Mouse (Mus musculus) induced T-regulatory cell, adult 2 months (primary cell): ENCODE results near the gene Lef1.

Experiments used
- DNase-seq: peaks from one replicate; pipeline ENCODE4 v3.0.0-alpha.2; 2012; ENCODE audit warnings: low read depth

Gene Lef1

GRCm38 (mm10) chr3:131139345-131140090 is 29.2 kb downstream of the Lef1 start:
- peak; percentile 45 for DNase-seq

GRCm38 (mm10) chr3:131140091-131140462 is 29.8 kb downstream of the Lef1 start:
- no peak for DNase-seq

DNA sequence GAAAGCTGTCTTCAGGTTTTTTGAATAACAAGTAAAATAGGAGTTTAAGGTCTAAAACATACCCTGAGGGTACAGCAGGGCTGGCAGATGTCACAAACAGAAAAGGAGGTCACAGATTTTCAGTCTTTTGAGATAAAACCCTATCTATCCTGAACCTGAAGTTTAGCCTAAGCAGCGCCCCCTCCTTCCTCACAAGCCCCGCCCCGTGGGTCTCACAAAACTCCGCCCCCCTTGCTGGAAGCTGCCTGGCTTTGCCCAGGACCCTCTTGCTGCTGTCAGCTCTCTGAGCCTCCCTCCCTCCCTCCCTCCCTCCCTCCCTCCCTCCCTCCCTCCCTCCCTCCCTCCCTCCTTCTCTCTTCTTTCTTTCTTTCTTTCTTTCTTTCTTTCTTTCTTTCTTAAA is 31.3 kb downstream of the Lef1 start:
- DNase-seq: no peak

- DNase-seq: no peak
Measured at GRCm38 (mm10) chr3:131144250-131144649, 34.0 kb downstream of the Lef1 start.

DNA sequence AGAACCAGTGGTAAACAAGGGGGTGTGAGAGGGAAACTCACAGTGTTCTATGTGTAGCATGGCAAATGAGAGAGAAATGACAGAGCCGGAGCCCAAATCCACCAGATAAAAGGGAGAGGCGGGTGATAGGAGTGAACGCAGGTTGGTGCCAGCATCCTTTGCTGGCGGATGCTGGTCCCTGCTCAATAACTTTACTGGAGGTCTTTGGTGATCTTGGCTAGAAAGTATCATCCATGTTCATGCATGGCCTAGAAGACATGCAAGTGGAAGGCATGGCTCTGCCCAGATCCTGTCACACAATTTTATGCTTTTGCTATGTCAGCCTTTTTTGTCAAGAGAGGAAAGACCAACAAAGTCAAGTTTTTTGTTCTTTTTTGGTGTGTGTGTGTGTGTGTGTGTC is 42.6 kb downstream of the Lef1 start:
- no peak for DNase-seq

DNA sequence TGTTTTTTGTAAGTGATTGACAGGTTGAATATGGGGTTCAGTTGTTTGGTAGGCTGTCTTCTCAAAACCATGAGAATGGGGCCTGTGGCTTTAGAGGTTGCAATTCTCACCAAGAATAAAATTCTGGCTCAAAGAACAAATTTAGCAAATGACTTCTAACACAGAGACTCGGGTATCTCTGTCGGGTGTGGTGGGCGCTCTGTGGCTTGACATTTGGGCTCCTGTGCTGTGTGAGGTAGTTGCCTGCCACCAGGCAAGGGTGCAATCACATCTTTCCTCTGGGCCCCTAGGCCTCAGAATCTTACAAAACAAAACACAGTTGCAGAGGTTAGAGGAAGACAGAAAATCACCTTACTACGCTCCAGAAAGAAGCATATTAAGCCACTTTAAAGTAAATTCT is 43.6 kb downstream of the Lef1 start:
- peak; percentile 73 for DNase-seq

DNA sequence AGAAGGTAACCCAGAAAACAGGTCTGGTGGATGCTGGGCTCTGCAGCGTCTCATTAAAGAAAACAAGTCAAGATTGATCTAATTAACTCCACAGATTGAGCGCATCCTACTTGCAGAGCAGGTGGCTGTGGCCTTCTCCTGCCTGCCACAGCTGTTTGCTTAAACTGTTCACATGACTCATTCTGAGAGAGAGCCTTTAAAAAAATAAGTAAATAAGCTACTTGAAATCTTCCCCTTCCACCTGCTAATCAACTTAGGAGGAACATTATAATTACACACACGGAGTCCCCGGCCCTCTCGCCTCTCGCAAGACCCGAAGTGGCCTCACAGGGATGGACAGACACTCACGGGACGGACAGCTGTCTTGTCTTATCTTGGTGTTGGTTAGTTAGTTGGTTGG is 44.3 kb downstream of the Lef1 start:
- peak; percentile 73 for DNase-seq

DNA sequence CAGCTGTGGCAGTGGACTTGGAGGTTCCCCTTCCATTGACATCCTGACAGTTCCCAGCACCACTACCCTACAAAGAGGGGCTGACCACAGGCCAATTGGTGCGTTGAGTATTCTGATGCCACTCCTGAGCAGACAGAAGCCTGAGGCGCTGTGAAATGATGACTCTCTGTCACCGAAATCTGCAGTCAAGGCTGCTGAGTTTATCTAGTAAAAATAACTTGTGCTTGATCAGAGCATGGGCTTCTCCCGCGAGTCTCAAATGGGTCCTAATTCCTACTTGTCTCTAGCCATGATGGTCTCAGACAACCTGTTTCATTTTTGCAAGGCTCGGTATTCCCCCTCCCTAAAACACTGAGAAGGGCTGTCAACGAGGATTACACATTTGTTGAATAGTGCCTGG is 44.8 kb downstream of the Lef1 start:
- peak; percentile 53 for DNase-seq

DNA sequence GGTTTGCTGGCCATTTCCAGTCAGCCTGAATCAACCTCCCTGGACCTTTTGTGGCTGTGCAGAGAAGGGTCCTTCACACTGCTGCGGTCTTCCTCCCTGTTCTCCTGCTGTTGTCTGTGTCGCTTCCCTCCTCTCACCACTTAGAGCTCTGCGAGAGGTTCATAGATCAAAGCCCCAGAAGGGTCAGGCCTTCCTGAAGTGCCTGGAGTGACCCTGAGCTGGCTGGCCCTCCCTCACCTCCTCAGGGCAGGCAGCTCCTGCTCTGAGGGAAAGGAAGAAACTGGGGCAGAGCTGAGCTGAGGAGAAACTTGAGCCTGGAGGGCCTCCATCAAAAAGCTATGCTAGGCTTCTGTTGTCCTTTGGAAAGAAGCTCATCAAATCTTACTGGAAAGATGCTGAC is 45.4 kb downstream of the Lef1 start:
- DNase-seq: peak; percentile 47

DNA sequence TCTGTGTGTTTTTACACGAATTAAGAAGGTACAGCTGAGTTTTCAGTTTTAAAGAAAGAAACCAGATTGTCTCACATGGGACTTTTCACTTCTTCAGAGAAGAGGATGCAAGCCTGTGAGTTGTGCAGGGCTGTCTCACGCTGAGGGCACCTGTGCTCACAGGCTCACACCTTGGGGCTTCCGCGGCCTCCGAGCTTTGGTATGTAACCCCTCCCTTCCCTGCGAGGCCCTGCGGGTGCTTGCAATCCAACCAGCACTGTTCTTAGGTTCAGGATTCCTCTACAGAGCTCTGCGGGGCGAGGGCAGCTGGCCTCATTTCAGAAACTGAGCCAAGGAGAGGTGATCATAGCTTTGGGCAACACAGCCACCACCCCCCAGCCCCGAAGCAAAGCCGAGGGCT is 46.1 kb downstream of the Lef1 start:
- DNase-seq: peak; percentile 82

DNA sequence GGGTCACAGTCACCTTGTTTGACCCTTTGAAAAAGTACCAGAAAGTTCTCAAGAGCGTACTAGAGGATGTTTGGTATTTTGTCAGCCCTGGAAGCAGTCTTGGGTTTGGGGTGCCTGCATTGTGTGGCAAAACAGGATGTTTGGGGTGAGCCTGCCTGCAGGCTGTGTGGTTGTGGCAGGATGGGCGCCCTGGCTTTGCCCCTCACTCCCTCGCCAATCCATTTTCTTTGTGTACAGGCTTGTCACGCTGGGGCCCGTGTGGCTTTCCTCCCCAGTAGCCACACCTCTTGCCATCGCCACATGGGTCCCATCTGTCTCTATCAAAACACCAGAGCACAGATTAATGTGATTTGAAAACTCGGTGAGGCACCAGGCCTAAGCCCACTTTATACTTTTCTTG is 47.2 kb downstream of the Lef1 start:
- DNase-seq: peak; percentile 86

DNA sequence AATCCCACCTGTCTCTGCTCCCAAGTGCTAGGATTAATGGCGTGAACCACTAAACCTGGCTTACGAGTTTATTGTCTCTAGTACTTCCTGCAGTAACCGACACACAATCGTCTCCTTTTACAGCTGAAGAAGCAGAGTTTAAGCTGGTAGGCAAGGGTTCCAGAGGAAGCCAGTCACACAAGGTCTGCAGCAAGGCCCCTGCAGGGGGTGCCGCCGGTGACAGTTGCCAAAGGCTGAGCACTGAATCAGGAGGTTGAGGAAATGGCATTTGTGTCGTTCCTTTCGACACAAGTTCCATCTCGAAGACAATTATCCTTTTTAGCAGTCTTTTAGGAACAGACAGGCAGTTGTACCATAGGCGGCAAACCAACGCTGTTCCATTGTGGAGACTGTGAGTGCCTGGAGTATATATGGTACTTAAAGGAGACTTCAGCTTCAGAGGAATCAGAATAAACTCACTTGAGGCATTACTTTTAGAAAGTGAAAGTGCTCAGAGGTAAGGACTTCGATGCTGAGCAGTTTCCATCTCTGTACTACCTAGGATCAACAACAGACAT is 49.0 kb downstream of the Lef1 start:
- DNase-seq: peak; percentile 73

DNA sequence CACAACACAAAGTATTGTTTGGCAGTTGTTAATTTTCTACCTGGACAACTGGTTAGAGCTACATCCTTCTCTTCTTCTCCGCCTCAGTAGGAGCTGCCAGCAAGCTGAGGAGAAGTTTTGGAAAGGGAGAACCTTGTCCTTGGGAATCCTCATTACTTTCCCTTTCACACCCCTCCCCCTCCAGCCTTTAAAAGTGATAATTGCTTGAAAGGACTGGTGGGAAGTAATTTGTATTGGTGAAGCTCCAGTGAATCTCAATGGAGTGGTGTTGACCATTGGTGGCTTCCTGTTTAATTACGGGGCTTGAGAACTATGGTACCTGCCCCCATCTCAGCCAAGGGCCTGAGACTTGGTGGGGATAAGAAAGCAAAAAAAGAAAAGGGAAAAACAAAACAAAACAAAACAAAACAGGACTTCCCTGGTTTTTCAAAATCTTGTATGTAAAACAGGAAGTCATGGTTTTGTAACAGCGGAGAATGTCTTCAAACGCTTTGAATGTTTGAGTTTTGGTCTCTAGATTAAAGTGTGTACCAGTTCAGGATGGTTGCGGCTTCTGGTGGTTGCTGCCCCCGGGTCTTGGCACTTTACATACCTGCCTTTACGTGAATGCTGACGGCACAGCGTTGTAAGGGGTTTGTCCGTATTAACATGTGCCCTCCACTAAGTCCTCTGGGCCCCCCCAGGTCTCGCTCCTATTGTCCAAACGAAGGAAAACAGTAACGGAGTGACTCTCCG is 49.8 kb downstream of the Lef1 start:
- peak; percentile 62 for DNase-seq

- no peak for DNase-seq
Measured at GRCm38 (mm10) chr3:131160921-131161320, 50.6 kb downstream of the Lef1 start.

DNA sequence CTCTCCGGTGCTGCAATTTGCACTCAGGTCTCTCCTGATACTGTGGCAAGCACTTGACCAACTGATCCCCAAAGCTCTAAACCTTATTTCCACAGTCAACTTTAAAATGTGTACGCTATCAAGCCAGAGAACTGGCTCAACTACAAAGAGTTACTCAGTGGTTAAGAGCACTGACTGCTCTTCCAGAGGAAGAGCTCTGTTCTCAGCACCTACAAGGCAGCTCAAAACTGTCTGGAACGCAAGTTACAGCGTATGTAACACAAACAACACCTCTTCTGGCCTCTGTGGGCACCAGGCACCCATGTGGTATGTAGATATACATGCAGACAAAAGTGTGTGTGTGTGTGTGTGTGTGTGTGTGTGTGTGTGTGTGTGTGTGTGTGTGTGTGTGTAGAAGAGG is 57.5 kb downstream of the Lef1 start:
- no peak for DNase-seq

- DNase-seq: peak; percentile 63
Measured at GRCm38 (mm10) chr3:131169161-131169560, 58.9 kb downstream of the Lef1 start.

DNA sequence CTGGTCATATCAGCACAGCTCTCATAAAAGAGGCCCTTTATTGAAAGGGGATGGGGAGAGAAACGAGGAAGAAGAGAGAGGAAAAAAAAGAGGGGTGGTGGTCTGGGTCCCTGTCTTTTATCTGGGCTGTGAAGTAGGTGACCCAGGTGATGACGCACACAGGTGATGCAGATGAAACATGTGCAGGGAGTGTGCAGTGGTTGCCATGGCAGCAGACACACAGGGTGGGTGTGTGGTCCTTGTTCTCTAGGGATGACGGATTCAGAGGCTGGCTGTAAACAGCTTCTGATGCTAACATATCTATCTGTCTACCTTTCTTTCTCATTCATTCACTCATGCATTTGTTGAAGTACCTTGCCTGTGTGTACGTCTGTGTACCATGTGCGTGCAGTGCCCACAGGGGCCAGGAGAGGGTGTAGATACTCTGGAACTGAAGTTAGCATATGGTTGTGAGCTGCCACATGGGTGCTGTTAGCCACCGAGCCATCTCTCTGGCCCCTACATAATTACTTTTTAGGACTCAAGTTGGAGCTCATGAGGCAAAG is 59.9 kb downstream of the Lef1 start:
- no peak for DNase-seq

DNA sequence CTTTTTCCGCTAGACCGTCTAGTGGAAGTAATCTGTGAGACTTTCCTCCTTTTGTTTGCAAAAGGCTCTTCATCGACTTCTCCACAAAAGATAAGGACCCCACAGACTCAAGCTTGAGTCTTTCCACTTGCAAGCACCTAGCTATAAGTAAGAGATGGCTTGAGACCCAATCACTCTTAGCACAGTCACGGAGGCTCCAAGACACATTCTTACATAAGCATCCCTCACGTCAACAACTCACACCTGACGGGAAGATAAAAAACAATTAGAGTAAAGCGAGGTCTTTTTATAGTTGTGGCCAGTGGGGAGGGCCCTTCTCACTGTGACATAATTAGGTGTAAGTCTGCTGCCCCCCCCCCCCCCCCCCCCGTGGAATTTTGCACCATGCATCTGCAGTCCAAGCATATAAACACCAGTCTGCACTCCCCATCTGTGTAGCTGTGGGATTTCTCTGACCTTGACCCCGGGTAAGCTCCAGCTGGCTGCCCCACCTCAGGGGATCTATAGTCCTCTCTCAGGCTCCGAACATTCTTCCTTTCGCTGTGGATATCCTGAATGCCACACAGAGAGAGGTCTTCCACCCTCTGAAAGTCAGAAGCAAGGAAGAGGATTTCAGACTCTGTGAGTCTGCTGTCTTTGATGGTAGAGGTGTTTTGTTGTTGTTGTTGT is 61.2 kb downstream of the Lef1 start:
- peak; percentile 34 for DNase-seq

DNA sequence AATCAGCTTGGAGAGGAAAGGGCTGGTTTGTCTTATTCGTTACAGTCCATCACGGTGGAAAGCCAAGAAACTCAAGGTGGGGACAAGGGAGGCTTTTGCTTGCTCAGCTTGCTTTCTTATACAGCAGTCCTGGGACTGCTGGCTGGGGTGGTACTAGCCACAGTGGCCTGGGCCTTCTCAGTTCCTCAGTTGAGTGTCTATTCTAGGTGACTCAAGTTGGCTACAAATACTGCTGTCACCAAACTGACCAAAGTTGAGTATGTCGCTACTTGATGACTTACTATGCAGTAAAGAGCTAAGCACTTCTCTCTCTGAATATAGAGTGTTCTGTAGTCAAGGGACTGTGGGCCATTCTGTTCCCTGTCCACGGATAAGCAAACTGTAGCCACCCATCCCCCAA is 62.0 kb downstream of the Lef1 start:
- DNase-seq: no peak

- no peak for DNase-seq
Measured at GRCm38 (mm10) chr3:131181006-131181405, 70.7 kb downstream of the Lef1 start.

DNA sequence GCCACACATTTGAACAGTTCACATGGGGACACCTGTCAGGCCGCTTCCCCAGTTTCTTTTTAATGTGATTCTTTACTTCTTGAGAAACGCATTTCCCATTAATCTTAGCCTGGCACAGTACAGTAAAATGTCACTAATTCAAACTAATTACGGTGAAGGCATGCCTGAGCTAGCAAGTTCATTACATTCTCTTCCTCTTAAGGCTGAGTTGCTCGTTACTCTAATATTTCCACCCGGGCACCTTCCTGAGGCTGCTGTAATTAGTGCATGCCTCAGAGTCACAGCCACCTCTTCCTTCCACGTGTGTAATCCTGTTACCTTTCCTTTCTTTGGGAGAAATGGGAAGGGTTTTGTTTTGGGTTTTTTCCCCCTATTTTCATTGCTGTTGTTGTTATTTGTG is 71.9 kb downstream of the Lef1 start:
- DNase-seq: no peak

GRCm38 (mm10) chr3:131186193-131186592 is 75.9 kb downstream of the Lef1 start:
- DNase-seq: no peak

DNA sequence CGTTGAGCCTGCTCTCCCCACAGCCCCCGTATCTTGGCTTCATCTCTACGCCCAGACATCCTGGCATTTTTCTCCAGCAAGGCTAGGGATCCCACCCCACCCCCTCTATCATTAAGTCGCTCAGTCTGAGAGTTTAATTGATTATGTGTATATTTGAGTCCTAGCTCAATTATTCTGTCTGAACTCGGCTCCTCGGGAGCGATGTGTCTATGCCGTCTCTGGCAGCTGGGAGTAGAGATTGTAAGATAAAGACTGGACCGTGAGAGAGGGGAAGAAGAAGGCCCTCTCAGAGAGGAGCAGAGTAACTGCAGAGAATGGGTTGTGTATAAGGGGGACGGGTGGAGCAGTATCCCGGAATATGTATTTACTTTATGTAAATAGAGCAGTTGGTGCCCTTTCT is 80.0 kb downstream of the Lef1 start:
- no peak for DNase-seq
